Mouse (Mus musculus) G1E (cell line): ENCODE data around the gene Galnt17. TPM values are rescaled to one million over a fixed set of nuclear protein-coding genes. Genes with fewer than 3 reads are reported as not detected.

Experiments used
- ATAC-seq: 2 replicates; pipeline ENCODE4 v1.8.0; 2016; ENCODE audit warnings: mild to moderate bottlenecking; ENCODE audit not compliant: insufficient number of reproducible peaks, poor library complexity, low FRiP score, severe bottlenecking; ENCODE audit errors: extremely low read depth
- DNase-seq: peaks from one replicate; pipeline ENCODE4 v3.0.0; 2012; ENCODE audit warnings: low spot score
- H3K27me3 ChIP-seq: 2 replicates; pipeline ENCODE4 v1.6.1; 2012; ENCODE audit warnings: mild to moderate bottlenecking, low read length, inconsistent platforms; ENCODE audit not compliant: insufficient read depth
- H3K36me3 ChIP-seq: replicated peaks from 2 replicates; pipeline ENCODE3; 2012; ENCODE audit warnings: mild to moderate bottlenecking, inconsistent platforms
- H3K4me1 ChIP-seq: 2 replicates; pipeline ENCODE4 v1.6.1; 2012; ENCODE audit warnings: low read depth, low read length, inconsistent platforms, mixed read lengths; ENCODE audit not compliant: insufficient read depth
- H3K4me3 ChIP-seq: 2 replicates; pipeline ENCODE4 v1.5.1; 2012; ENCODE audit warnings: low read depth, mild to moderate bottlenecking, inconsistent platforms, low read length, moderate library complexity, mixed read lengths
- H3K9me3 ChIP-seq: replicated peaks from 2 replicates; pipeline ENCODE4 v1.6.1; 2012; ENCODE audit warnings: inconsistent platforms
- CTCF ChIP-seq: IDR thresholded peaks from 2 replicates; pipeline ENCODE4 v1.5.1; 2012; ENCODE audit warnings: low read depth, low read length, inconsistent platforms, mixed read lengths
- GATA1 ChIP-seq: IDR thresholded peaks from 2 replicates; pipeline ENCODE4 v1.6.1; 2012; ENCODE audit warnings: borderline replicate concordance, low read length, inconsistent platforms, mixed read lengths
- GATA2 ChIP-seq: IDR thresholded peaks from 2 replicates; pipeline ENCODE4 v1.6.1; 2012; ENCODE audit warnings: low read depth, low read length, inconsistent platforms, borderline replicate concordance
- POLR2AphosphoS5 ChIP-seq: IDR thresholded peaks from 2 replicates; pipeline ENCODE4 v1.6.1; 2012; ENCODE audit warnings: low read depth, low read length, inconsistent platforms; ENCODE audit not compliant: insufficient replicate concordance
- TAL1 ChIP-seq: conservative IDR thresholded peaks from 2 replicates; pipeline ENCODE4 v1.6.1; 2012; ENCODE audit warnings: low read depth, low read length, inconsistent platforms, mixed read lengths
- polyA plus RNA-seq: library from polyadenylated mRNA; stranded (reverse); fragments of >175 nt; gene quantifications from 2 replicates; pipeline ENCODE4 v1.2.3, GENCODE M21; 2012
- total RNA-seq, 2 experiments: library from RNA; stranded (forward) in 1 of 2; stranded (reverse) in 1 of 2; fragments of 200-1000 nt in 1 of 2; fragments of >200 nt in 1 of 2; fragmentation: Nextera tagmentation in 1 of 2; gene quantifications; 2 replicates each; pipeline ENCODE4 v1.2.3; 2014 to 2017

Gene Galnt17
- total and polyA plus RNA-seq, 3 experiments: 0.22 TPM; not detected in 2

GRCm38 (mm10) chr5:131306908-131307655, 1.2 kb downstream of the Galnt17 start:
- ATAC-seq: no peak
- H3K9me3 ChIP-seq: peaks cover 61% of the 10 kb centered on the region
- H3K27me3 ChIP-seq: no peaks in the 10 kb centered on the region

GRCm38 (mm10) chr5:131306321-131306907, 1.9 kb downstream of the Galnt17 start:
- Histone ChIP-seq H3K4me1 (no peaks in the 10 kb centered on the region), H3K36me3 (no peaks in the 10 kb centered on the region), H3K9me3 (peaks cover 61% of the 10 kb centered on the region), H3K4me3 (peak overlapping the region; percentile 1; the same call in 1 of the 2 replicates), H3K27me3 (no peaks in the 10 kb centered on the region)
- DNase-seq: no peak
- no peak for ATAC-seq
- TF ChIP-seq GATA2: no peak
- TF ChIP-seq POLR2AphosphoS5: no peak
- TF ChIP-seq TAL1: no peak
- TF ChIP-seq CTCF: no peak
- no peak for TF ChIP-seq GATA1

More at GRCm38 (mm10) chr5:131306908-131307655, 1.2 kb downstream of the Galnt17 start:
- no peak for DNase-seq
- TF ChIP-seq TAL1: no peak
- no peak for TF ChIP-seq GATA1
- TF ChIP-seq CTCF: no peak
- TF ChIP-seq POLR2AphosphoS5: no peak
- TF ChIP-seq GATA2: no peak
- H3K4me1 ChIP-seq: no peaks in the 10 kb centered on the region
- H3K36me3 ChIP-seq: no peaks in the 10 kb centered on the region
- no peak overlapping the region; the same call in 1 of the 2 replicates for H3K4me3 ChIP-seq

DNA sequence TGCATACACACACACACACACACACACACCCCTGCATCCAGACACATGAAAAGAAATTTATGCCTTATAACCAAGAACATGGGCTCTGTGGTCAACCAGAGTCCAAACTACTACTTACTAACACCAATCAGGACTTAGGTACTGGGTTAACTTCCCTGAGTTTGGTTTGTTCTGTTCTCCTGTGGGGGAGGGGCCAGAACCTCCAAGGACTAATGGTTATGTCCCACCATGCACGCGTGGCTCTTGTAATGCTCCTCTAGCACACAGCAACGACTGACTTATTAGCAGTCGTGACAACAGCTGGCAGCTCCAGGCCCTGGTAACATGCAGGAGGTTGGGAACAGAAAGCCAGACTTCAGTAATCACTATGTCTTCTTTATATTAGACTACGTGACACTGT, 3.1 kb downstream of the Galnt17 start:
- H3K36me3 ChIP-seq: no peaks in the 10 kb centered on the region
- H3K4me3 ChIP-seq: no peak overlapping the region
- H3K27me3 ChIP-seq: no peaks in the 10 kb centered on the region
- peaks cover 67% of the 10 kb centered on the region for H3K9me3 ChIP-seq
- TF ChIP-seq GATA2 (no peak), POLR2AphosphoS5 (no peak), GATA1 (no peak), TAL1 (no peak), CTCF (no peak)
- no peaks in the 10 kb centered on the region for H3K4me1 ChIP-seq
- ATAC-seq (no peak), DNase-seq (no peak)

DNA sequence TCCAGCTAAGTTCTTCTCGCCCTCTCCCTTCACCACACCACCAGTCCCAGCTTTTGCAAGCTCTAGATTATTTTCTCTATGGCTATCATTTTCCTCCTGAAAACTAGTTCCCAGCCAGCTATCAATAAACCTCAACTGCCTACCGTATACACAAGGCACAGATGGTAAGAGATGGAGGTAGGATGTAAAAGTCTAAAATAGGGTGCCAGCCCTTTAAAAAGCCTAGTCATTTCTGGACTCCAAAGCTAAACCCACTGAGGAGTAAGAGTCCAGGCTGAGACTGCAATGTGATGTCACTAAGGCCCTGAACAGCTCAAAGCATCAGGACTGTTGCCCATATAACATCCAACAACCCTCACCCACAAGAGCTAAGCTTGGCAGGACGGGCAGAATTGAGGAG, 6.8 kb downstream of the Galnt17 start:
- DNase-seq: no peak
- peaks cover 76% of the 10 kb centered on the region for H3K9me3 ChIP-seq
- H3K4me3 ChIP-seq: no peak overlapping the region
- no peak for ATAC-seq
- no peaks in the 10 kb centered on the region for H3K36me3 ChIP-seq
- no peaks in the 10 kb centered on the region for H3K27me3 ChIP-seq
- H3K4me1 ChIP-seq: no peaks in the 10 kb centered on the region
- TF ChIP-seq TAL1 (no peak), POLR2AphosphoS5 (no peak), CTCF (no peak), GATA2 (no peak), GATA1 (no peak)

DNA sequence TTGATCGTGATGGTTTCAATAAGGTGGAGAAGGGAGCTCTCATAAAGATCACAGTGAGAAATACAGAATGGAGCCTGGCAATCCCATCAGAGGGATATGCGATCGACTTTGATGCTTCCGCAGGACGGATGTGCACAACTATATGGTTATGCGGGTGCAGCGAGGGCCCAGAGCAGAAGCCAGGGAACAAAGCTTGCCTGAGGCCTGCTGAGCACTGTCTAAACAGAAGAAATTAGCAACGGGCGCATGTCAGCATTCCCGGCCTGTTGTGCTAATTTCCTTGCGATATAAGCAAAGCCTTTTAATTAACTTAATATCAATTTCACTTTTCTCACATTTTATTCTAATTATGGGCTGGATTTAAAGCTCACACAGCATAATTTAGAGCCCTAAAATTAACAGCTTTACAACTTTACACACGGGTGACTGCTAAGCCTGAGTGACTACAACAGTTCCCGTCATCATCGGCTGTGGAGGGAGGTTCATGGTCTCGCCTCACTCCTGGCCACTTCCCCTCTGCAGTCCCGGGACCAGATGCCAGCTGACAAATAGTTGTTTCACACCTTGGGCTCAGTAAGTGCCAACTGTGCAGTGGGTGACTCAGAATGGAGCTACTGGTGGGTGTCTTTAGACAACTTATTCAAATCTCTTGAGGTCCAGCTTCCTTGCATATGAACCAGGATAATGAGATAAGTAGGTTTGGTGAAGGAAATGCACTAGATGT, 14.4 kb downstream of the Galnt17 start:
- Histone ChIP-seq H3K27me3 (no peaks in the 10 kb centered on the region), H3K9me3 (peaks cover 80% of the 10 kb centered on the region), H3K4me1 (no peaks in the 10 kb centered on the region), H3K4me3 (no peak overlapping the region), H3K36me3 (no peaks in the 10 kb centered on the region)
- no peak for DNase-seq
- TF ChIP-seq GATA1 (no peak), POLR2AphosphoS5 (no peak), TAL1 (no peak), GATA2 (no peak), CTCF (no peak)
- no peak for ATAC-seq

DNA sequence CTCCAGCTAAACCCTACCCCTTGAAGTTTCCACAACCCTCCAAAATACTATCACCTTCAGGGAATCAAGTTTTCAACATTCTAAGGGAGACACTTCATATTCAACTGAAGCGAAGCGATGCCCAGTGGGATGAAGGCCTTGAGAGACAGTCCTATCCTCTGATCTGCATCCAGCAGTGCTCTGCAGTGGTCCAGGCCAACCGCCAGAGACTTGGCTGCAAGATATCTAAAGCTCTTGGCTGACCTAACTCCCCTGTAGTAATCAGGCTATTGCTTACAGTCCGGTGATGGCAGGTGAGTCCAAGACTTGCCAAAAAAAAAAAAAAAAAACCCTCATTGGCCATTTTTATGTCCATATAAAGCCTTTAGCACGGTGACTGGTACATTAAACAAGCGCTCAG, 21.2 kb downstream of the Galnt17 start:
- ATAC-seq (no peak), DNase-seq (no peak)
- no peaks in the 10 kb centered on the region for H3K36me3 ChIP-seq
- H3K27me3 ChIP-seq: no peaks in the 10 kb centered on the region
- H3K9me3 ChIP-seq: peaks cover 61% of the 10 kb centered on the region
- H3K4me3 ChIP-seq: no peak overlapping the region
- H3K4me1 ChIP-seq: no peaks in the 10 kb centered on the region
- TF ChIP-seq CTCF (no peak), TAL1 (no peak), GATA2 (no peak), GATA1 (no peak), POLR2AphosphoS5 (no peak)
